Mouse (Mus musculus): ENCODE results near the gene Sh3gl2. TPM values are rescaled to one million over a fixed set of nuclear protein-coding genes. Genes with fewer than 3 reads are reported as not detected.
A peak's percentile ranks its signal among the peaks of the same experiment; 100 is the strongest.

Sh3gl2 gene
- 61.5 and 71.3 TPM in 2 replicates for polyA plus RNA-seq (2014; fragmentation: Nextera tagmentation; extraction: Ambion mirVana)

GRCm38 (mm10) chr4:85205071-85205635, at the start of gene Sh3gl2:
Sh3gl2 (plus strand) TSS chr4:85205126.
- H3K36me3 ChIP-seq (ENCODE audit: control insufficient read depth, insufficient read depth, low read length) = no peaks in the 10 kb centered on the region
- H3K4me1 ChIP-seq (ENCODE audit: control insufficient read depth, insufficient read depth, low read length) = no peaks in the 10 kb centered on the region
- H3K4me2 ChIP-seq (ENCODE audit: low read length) = peak within 1 kb of the TSS; percentile 95
- 0 out of 2 replicates have a peak, but pooled peaks cover 11% of the 10 kb centered on the region for H3K27me3 ChIP-seq (replicated peaks; ENCODE audit: control insufficient read depth, insufficient read depth, low read length)
- H3K4me3 ChIP-seq (ENCODE audit: low read depth, low read length) = peak within 1 kb of the TSS; percentile 81
- WGBS = 2% methylated on average over 48 of the region's 48 CpGs
- DNase-seq (ENCODE audit: low spot score) (peak; percentile 74), ATAC-seq (peak; percentile 87)
- peak within 1 kb of the TSS; percentile 80 for H3K27ac ChIP-seq (ENCODE audit: low read depth, low read length)
- H3K9me3 ChIP-seq (replicated peaks; ENCODE audit: control insufficient read depth, low read length) = no peaks in the 10 kb centered on the region
- peak within 1 kb of the TSS; percentile 86 for H3K9ac ChIP-seq (ENCODE audit: low read length)

GRCm38 (mm10) chr4:85161156-85161555, 43.8 kb upstream of the Sh3gl2 start:
- no peak overlapping the region for H3K4me3 ChIP-seq (ENCODE audit: low read depth, low read length)

GRCm38 (mm10) chr4:85162468-85163312, 42.2 kb upstream of the Sh3gl2 start:
- 25% methylated on average over 27 of the region's 27 CpGs for WGBS
- DNase-seq (ENCODE audit: low spot score) (peak; percentile 92), ATAC-seq (peak; percentile 94)
- Histone ChIP-seq H3K4me3 (ENCODE audit: low read depth, low read length) (no peak overlapping the region), H3K27me3 (replicated peaks; ENCODE audit: control insufficient read depth, insufficient read depth, low read length) (no peaks in the 10 kb centered on the region), H3K9ac (ENCODE audit: low read length) (no peak overlapping the region), H3K36me3 (ENCODE audit: control insufficient read depth, insufficient read depth, low read length) (no peaks in the 10 kb centered on the region), H3K4me2 (ENCODE audit: low read length) (no peak overlapping the region), H3K9me3 (replicated peaks; ENCODE audit: control insufficient read depth, low read length) (no peaks in the 10 kb centered on the region), H3K27ac (ENCODE audit: low read depth, low read length) (no peak overlapping the region), H3K4me1 (ENCODE audit: control insufficient read depth, insufficient read depth, low read length) (no peaks in the 10 kb centered on the region)

More at GRCm38 (mm10) chr4:85161156-85161555, 43.8 kb upstream of the Sh3gl2 start:
- Histone ChIP-seq H3K27me3 (replicated peaks; ENCODE audit: control insufficient read depth, insufficient read depth, low read length) (no peaks in the 10 kb centered on the region), H3K9me3 (replicated peaks; ENCODE audit: control insufficient read depth, low read length) (no peaks in the 10 kb centered on the region), H3K4me2 (ENCODE audit: low read length) (no peak overlapping the region), H3K27ac (ENCODE audit: low read depth, low read length) (no peak overlapping the region), H3K4me1 (ENCODE audit: control insufficient read depth, insufficient read depth, low read length) (no peaks in the 10 kb centered on the region), H3K36me3 (ENCODE audit: control insufficient read depth, insufficient read depth, low read length) (no peaks in the 10 kb centered on the region), H3K9ac (ENCODE audit: low read length) (no peak overlapping the region)
- 72% methylated on average over 4 of the region's 4 CpGs for WGBS
- DNase-seq (ENCODE audit: low spot score) (peak; percentile 69), ATAC-seq (no peak)

GRCm38 (mm10) chr4:85163313-85163615, 41.7 kb upstream of the Sh3gl2 start:
- Histone ChIP-seq H3K9me3 (replicated peaks; ENCODE audit: control insufficient read depth, low read length) (no peaks in the 10 kb centered on the region), H3K27me3 (replicated peaks; ENCODE audit: control insufficient read depth, insufficient read depth, low read length) (no peaks in the 10 kb centered on the region), H3K27ac (ENCODE audit: low read depth, low read length) (no peak overlapping the region), H3K4me3 (ENCODE audit: low read depth, low read length) (no peak overlapping the region), H3K36me3 (ENCODE audit: control insufficient read depth, insufficient read depth, low read length) (no peaks in the 10 kb centered on the region), H3K9ac (ENCODE audit: low read length) (no peak overlapping the region), H3K4me2 (ENCODE audit: low read length) (no peak overlapping the region), H3K4me1 (ENCODE audit: control insufficient read depth, insufficient read depth, low read length) (no peaks in the 10 kb centered on the region)
- DNase-seq (ENCODE audit: low spot score) (no peak), ATAC-seq (peak; percentile 52; the same call in 1 of the 2 replicates)
- WGBS = 80% methylated on average over 2 of the region's 2 CpGs

- Histone ChIP-seq H3K4me1 (ENCODE audit: control insufficient read depth, insufficient read depth, low read length) (no peaks in the 10 kb centered on the region), H3K36me3 (ENCODE audit: control insufficient read depth, insufficient read depth, low read length) (no peaks in the 10 kb centered on the region), H3K4me2 (ENCODE audit: low read length) (no peak overlapping the region), H3K9ac (ENCODE audit: low read length) (no peak overlapping the region), H3K9me3 (replicated peaks; ENCODE audit: control insufficient read depth, low read length) (no peaks in the 10 kb centered on the region), H3K27ac (ENCODE audit: low read depth, low read length) (no peak overlapping the region), H3K4me3 (ENCODE audit: low read depth, low read length) (no peak overlapping the region), H3K27me3 (replicated peaks; ENCODE audit: control insufficient read depth, insufficient read depth, low read length) (no peaks in the 10 kb centered on the region)
- ATAC-seq = no peak
- no peak for DNase-seq (ENCODE audit: low spot score)
- WGBS = 92% methylated on average over 12 of the region's 12 CpGs
Observed at GRCm38 (mm10) chr4:85168001-85168400, 36.9 kb upstream of the Sh3gl2 start.

GRCm38 (mm10) chr4:85175466-85175865, 29.5 kb upstream of the Sh3gl2 start:
- no peak overlapping the region for H3K9ac ChIP-seq (ENCODE audit: low read length)
- H3K27ac ChIP-seq (ENCODE audit: low read depth, low read length) = no peak overlapping the region
- WGBS = 85% methylated on average over 4 of the region's 4 CpGs
- no peak for ATAC-seq
- H3K36me3 ChIP-seq (ENCODE audit: control insufficient read depth, insufficient read depth, low read length) = no peaks in the 10 kb centered on the region
- no peak overlapping the region for H3K4me2 ChIP-seq (ENCODE audit: low read length)
- H3K4me3 ChIP-seq (ENCODE audit: low read depth, low read length) = no peak overlapping the region
- no peak for DNase-seq (ENCODE audit: low spot score)
- H3K9me3 ChIP-seq (replicated peaks; ENCODE audit: control insufficient read depth, low read length) = no peaks in the 10 kb centered on the region
- H3K27me3 ChIP-seq (replicated peaks; ENCODE audit: control insufficient read depth, insufficient read depth, low read length) = no peaks in the 10 kb centered on the region
- no peaks in the 10 kb centered on the region for H3K4me1 ChIP-seq (ENCODE audit: control insufficient read depth, insufficient read depth, low read length)

- Histone ChIP-seq H3K9me3 (replicated peaks; ENCODE audit: control insufficient read depth, low read length) (no peaks in the 10 kb centered on the region), H3K4me2 (ENCODE audit: low read length) (no peak overlapping the region), H3K4me3 (ENCODE audit: low read depth, low read length) (no peak overlapping the region), H3K27me3 (replicated peaks; ENCODE audit: control insufficient read depth, insufficient read depth, low read length) (no peaks in the 10 kb centered on the region), H3K27ac (ENCODE audit: low read depth, low read length) (no peak overlapping the region), H3K4me1 (ENCODE audit: control insufficient read depth, insufficient read depth, low read length) (no peaks in the 10 kb centered on the region), H3K9ac (ENCODE audit: low read length) (no peak overlapping the region), H3K36me3 (ENCODE audit: control insufficient read depth, insufficient read depth, low read length) (no peaks in the 10 kb centered on the region)
- WGBS = 91% methylated on average over 9 of the region's 9 CpGs
- DNase-seq (ENCODE audit: low spot score) = no peak
- no peak for ATAC-seq
Observed at GRCm38 (mm10) chr4:85178394-85179051, 26.4 kb upstream of the Sh3gl2 start.

- H3K9ac ChIP-seq (ENCODE audit: low read length) = no peak overlapping the region
- no peak overlapping the region for H3K4me3 ChIP-seq (ENCODE audit: low read depth, low read length)
- WGBS = 57% methylated on average over 4 of the region's 4 CpGs
- H3K4me2 ChIP-seq (ENCODE audit: low read length) = no peak overlapping the region
- no peaks in the 10 kb centered on the region for H3K9me3 ChIP-seq (replicated peaks; ENCODE audit: control insufficient read depth, low read length)
- H3K27ac ChIP-seq (ENCODE audit: low read depth, low read length) = no peak overlapping the region
- ATAC-seq = no peak
- H3K27me3 ChIP-seq (replicated peaks; ENCODE audit: control insufficient read depth, insufficient read depth, low read length) = no peaks in the 10 kb centered on the region
- DNase-seq (ENCODE audit: low spot score) = peak; percentile 4
- no peaks in the 10 kb centered on the region for H3K36me3 ChIP-seq (ENCODE audit: control insufficient read depth, insufficient read depth, low read length)
- H3K4me1 ChIP-seq (ENCODE audit: control insufficient read depth, insufficient read depth, low read length) = no peaks in the 10 kb centered on the region
Observed at GRCm38 (mm10) chr4:85186011-85186410, 18.9 kb upstream of the Sh3gl2 start.

GRCm38 (mm10) chr4:85196201-85196600, 8.7 kb upstream of the Sh3gl2 start:
- Histone ChIP-seq H3K9ac (ENCODE audit: low read length) (no peak overlapping the region), H3K4me1 (ENCODE audit: control insufficient read depth, insufficient read depth, low read length) (no peaks in the 10 kb centered on the region), H3K4me3 (ENCODE audit: low read depth, low read length) (no peak overlapping the region), H3K27ac (ENCODE audit: low read depth, low read length) (no peak overlapping the region), H3K27me3 (replicated peaks; ENCODE audit: control insufficient read depth, insufficient read depth, low read length) (no peaks in the 10 kb centered on the region), H3K36me3 (ENCODE audit: control insufficient read depth, insufficient read depth, low read length) (no peaks in the 10 kb centered on the region), H3K4me2 (ENCODE audit: low read length) (no peak overlapping the region), H3K9me3 (replicated peaks; ENCODE audit: control insufficient read depth, low read length) (no peaks in the 10 kb centered on the region)
- ATAC-seq = no peak
- DNase-seq (ENCODE audit: low spot score) = peak; percentile 65
- WGBS = 53% methylated on average over 4 of the region's 4 CpGs

Data from forebrain, embryonic 14.5 days (tissue).